Mouse (Mus musculus) olfactory bulb, adult 2 months (tissue): ENCODE results near the gene Tmem117. TPM values are rescaled to one million over a fixed set of nuclear protein-coding genes. Genes with fewer than 3 reads are reported as not detected.

Source experiments
- H3K27ac ChIP-seq: fragments of 200-500 bp; 2 replicates; pipeline ENCODE4 v1.5.1; 2012; ENCODE audit warnings: low read depth, low read length; ENCODE audit not compliant: insufficient read depth
- H3K4me1 ChIP-seq: fragments of 200-500 bp; 2 replicates; pipeline ENCODE4 v1.6.1; 2012; ENCODE audit warnings: low read length; ENCODE audit not compliant: control insufficient read depth, insufficient read depth
- H3K4me3 ChIP-seq: fragments of 200-500 bp; 2 replicates; pipeline ENCODE4 v1.5.1; 2012; ENCODE audit warnings: mild to moderate bottlenecking, low read depth, low read length, moderate library complexity; ENCODE audit not compliant: insufficient read depth
- CTCF ChIP-seq: fragments of 200-500 bp; IDR thresholded peaks from 2 replicates; pipeline ENCODE4 v1.5.1; 2012; ENCODE audit warnings: low read depth, mild to moderate bottlenecking, low read length, moderate library complexity; ENCODE audit not compliant: insufficient read depth
- POLR2A ChIP-seq: fragments of 200-500 bp; IDR thresholded peaks from 2 replicates; pipeline ENCODE4 v1.6.1; 2012; ENCODE audit warnings: mild to moderate bottlenecking, low read depth, low read length, moderate library complexity; ENCODE audit not compliant: insufficient read depth
- WGBS: fragments of 180-500 bp; shearing (Covaris S2); methylation state at CpG from one replicate; pipeline ENCODE4 v1.1.7; 2018; 5-methylcytosine and 5-hydroxymethylcytosine counted together
- polyA plus RNA-seq: library from polyadenylated mRNA; stranded (reverse); fragments of >200 nt; gene quantifications from 2 replicates; pipeline ENCODE4 v1.2.4, GENCODE M21; 2012; ENCODE audit warnings: low replicate concordance; ENCODE audit not compliant: missing spikeins, insufficient read depth, insufficient read length

Tmem117 gene
- polyA plus RNA-seq, 1 experiment = not detected

DNA sequence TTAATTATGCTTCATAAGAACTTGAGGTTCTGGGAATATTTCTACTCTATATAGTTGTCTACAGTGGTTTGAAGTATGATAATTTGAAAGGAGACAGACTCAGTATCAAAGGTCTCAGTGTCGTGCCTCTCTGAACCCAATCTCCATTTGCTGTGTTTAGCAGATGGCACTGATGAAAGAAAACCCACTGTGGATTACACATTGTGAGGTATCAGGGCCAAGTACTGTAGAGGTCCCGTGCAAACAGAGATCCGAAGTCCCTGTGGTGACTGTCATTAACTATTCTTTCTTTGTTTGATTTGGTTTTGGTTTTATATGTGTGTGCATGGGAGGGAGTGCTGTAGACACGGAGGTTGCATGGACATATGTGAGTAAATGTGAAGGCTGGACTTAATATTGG, 304.0 kb downstream of the Tmem117 start:
- Histone ChIP-seq H3K27ac (no peak overlapping the region), H3K4me3 (no peak overlapping the region), H3K4me1 (peaks cover 2% of the 10 kb centered on the region; the same call in 1 of the 2 replicates)
- 87% methylated on average over 4 of the region's 4 CpGs for WGBS
- TF ChIP-seq POLR2A (no peak), CTCF (no peak)

DNA sequence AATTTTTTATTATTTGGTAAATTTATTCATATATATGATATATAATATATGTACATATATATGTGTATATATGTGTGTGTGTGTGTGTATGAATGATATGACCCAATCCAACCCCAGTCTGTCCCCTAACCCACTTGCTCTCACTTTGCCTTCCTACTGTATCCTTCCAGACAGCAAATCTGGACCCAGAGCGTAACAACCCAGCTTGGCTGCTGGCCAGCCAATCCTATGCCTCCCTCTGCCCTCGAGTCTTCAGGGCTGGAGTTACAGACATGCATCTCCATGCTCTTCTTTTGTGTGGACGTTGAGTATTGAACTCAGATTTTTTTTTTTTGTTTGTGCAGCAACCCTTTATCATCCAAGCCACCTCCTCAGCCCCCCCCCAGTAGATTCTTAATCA, 304.4 kb downstream of the Tmem117 start:
- peaks cover 2% of the 10 kb centered on the region; the same call in 1 of the 2 replicates for H3K4me1 ChIP-seq
- H3K27ac ChIP-seq = no peak overlapping the region
- WGBS = 71% methylated on average over 3 of the region's 3 CpGs
- no peak overlapping the region for H3K4me3 ChIP-seq
- TF ChIP-seq POLR2A = no peak
- no peak for TF ChIP-seq CTCF

DNA sequence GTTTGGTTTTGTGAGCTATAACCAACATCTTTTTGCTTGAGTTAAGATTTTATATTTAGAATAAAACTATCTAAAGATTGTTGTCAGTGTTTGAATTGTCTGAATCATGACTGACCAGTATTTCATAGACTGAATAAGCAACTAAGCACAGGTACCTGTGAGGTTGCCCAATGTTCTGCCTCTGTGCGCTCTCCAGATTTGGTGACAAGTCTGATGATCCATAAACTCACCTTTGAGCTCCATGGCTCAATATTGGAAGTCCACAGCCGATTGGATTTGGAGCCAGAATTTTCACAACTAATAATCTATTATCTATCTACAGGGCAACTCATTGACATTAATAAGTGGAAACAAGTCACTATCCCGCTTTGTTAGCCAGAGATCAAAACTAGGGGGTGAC, 312.9 kb downstream of the Tmem117 start:
- no peak for TF ChIP-seq CTCF
- Histone ChIP-seq H3K27ac (no peak overlapping the region), H3K4me1 (no peaks in the 10 kb centered on the region), H3K4me3 (no peak overlapping the region)
- WGBS = 92% methylated on average over 3 of the region's 3 CpGs

DNA sequence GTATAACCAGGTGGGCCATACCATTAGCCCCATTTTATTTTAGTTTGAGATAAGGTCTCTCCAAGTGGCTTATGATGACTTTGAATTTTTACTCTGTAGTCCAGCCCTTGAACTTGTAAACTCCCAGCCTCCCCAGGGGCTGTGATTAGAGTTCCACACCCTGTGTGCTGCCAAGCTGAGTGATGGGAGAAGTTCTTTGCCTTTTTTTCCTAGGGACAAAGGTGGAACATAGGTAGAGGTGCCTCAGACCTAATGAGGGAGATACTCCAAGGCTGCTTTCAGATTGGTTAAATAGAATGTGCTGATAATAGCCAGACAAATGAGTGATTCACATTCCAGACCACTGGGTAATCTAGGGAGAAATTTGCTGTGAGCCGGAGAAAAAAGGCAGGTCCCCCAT, 313.4 kb downstream of the Tmem117 start:
- WGBS = 81% methylated on average over 1 of the region's 1 CpGs
- TF ChIP-seq POLR2A = no peak
- no peak for TF ChIP-seq CTCF
- Histone ChIP-seq H3K4me3 (no peak overlapping the region), H3K27ac (no peak overlapping the region), H3K4me1 (no peaks in the 10 kb centered on the region)

DNA sequence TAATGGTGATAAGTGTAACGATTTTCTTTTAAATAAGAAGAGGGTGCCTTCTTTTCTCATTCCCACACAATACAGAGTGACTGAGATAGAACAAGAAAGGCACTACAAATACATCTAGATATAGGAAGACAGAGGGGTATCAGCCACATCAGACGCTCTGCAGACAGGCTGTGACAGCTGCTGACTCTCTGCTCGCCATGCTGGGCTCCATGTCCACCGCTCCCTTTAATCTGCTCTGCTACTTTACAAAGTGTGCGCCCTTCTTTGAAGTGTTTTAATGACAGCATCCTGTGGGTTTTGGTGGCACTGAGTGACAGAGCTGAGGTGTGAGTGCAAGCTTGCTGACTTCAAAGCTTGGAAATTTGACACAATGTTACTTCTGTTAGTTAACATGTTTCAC, 314.9 kb downstream of the Tmem117 start:
- TF ChIP-seq CTCF (no peak), POLR2A (no peak)
- 88% methylated on average over 5 of the region's 5 CpGs for WGBS
- no peaks in the 10 kb centered on the region for H3K4me1 ChIP-seq
- no peak overlapping the region for H3K27ac ChIP-seq
- no peak overlapping the region for H3K4me3 ChIP-seq

DNA sequence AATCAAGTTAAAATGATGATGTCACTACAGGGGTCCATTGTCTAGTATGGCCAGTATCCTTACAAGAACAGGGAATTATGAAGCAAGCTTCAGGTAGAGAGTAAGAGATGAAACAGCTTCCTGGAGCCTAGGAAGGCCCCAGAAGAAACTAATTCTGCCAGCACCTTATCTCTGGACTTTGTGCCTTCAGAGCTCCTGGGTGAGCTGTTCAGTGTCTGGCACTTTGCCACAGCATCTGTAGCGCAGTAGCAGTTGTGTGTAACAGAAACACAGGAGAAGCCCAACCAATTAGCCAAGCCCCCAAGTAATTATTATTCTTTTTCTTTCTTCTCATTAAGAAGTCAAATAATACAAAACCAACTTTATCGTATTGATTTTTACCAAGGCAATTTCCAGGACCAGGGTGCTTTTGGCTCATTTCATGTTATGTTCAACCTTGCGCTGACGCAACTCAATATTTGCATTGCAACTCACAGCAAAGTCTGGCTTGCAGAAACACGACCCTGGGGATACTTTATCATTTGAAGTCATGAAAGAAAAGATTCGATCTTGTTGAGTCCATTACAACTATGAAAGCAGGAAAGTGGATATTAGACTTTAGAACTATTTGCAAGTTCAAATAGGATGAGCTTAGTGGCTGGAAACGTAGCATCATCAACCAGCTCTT, 322.5 kb downstream of the Tmem117 start:
- no peak overlapping the region for H3K27ac ChIP-seq
- 76% methylated on average over 7 of the region's 7 CpGs for WGBS
- no peaks in the 10 kb centered on the region for H3K4me1 ChIP-seq
- no peak overlapping the region for H3K4me3 ChIP-seq
- no peak for TF ChIP-seq CTCF
- TF ChIP-seq POLR2A = no peak

DNA sequence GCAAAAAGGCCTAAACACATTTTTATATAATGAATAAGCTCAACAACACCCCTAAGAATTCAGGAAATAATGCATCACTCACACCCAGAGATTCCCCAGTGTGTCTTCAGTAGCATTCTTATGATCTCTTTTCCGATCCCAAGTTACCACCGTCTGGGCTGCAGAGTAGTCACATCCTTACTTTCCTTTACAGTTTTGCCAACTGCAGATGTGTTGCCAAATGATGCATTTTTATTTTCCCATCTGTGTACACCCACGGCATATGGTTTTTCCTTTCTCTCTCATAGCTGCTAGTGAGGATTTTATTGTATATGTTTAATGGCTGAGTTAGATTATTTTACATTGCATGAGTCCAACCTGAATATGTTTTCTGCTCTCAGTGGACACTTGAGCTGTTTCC, 327.7 kb downstream of the Tmem117 start:
- H3K4me3 ChIP-seq = no peak overlapping the region
- TF ChIP-seq CTCF (no peak), POLR2A (no peak)
- H3K4me1 ChIP-seq = no peaks in the 10 kb centered on the region
- WGBS = 64% methylated on average over 3 of the region's 3 CpGs
- no peak overlapping the region for H3K27ac ChIP-seq

DNA sequence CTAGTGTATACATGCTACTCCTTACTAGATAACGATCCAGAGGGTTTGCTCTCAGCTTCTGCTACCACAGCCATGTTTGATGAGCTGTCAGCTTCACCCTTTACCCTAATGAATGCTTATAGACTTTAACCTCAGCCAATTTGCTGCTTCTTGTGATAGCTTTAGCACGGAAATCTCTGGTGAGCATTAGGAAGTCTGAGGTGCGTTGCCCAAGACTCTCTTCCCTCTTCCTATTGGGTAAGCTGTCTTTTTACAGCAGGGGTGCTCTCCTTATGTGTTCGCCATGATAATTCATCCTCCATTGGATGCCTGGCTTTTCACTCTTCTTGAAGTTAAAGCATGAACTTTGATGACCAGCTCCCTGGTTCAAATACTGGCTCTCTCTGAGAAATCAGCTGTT, 328.2 kb downstream of the Tmem117 start:
- 80% methylated on average over 4 of the region's 4 CpGs for WGBS
- no peak overlapping the region for H3K27ac ChIP-seq
- no peak overlapping the region for H3K4me3 ChIP-seq
- TF ChIP-seq CTCF (no peak), POLR2A (no peak)
- no peaks in the 10 kb centered on the region for H3K4me1 ChIP-seq

DNA sequence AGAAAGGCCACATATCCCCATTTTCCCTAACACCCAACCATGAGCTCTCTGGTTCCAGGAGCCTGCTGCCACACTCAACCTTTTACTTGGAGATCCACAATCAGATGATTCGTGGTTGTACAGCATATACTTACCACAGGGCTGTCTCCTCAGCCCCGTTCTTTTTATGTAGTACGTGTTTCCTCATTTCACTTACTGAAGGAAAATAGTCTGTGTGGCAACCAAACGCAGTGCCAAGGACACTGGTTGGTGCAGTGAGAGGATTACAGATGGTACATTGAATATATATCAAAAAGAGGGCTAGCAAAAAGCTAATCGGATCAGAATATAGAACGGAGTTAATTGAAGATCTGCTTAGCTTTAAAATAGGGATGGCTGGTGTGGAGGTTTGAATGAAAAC, 338.0 kb downstream of the Tmem117 start:
- 83% methylated on average over 6 of the region's 6 CpGs for WGBS
- Histone ChIP-seq H3K4me1 (no peaks in the 10 kb centered on the region), H3K4me3 (no peak overlapping the region), H3K27ac (no peak overlapping the region)
- TF ChIP-seq POLR2A (no peak), CTCF (no peak)
